Mouse (Mus musculus) granulocyte monocyte progenitor cell, adult 5-6 weeks (primary cell): ENCODE results near the gene Por. TPM values are rescaled to one million over a fixed set of nuclear protein-coding genes. Genes with fewer than 3 reads are reported as not detected.
A peak's percentile ranks its signal among the peaks of the same experiment; 100 is the strongest.

Source experiments
- ATAC-seq: replicated peaks from 2 replicates; pipeline ENCODE4 v1.8.0; 2016; ENCODE audit warnings: mild to moderate bottlenecking, moderate TSS enrichment, inconsistent platforms; ENCODE audit not compliant: poor library complexity, severe bottlenecking
- total RNA-seq, 2 experiments: library from RNA; stranded (forward) in 1 of 2; stranded (reverse) in 1 of 2; fragments of 200-712, 200-1000 nt in 1 of 2; fragments of >200 nt in 1 of 2; fragmentation: Nextera tagmentation in 1 of 2; gene quantifications; 2 replicates each; pipeline ENCODE4 v1.2.3; 2014 to 2017

Por gene
- total RNA-seq, 2 experiments from 2014 or later: 26.7 to 28.7 TPM

DNA sequence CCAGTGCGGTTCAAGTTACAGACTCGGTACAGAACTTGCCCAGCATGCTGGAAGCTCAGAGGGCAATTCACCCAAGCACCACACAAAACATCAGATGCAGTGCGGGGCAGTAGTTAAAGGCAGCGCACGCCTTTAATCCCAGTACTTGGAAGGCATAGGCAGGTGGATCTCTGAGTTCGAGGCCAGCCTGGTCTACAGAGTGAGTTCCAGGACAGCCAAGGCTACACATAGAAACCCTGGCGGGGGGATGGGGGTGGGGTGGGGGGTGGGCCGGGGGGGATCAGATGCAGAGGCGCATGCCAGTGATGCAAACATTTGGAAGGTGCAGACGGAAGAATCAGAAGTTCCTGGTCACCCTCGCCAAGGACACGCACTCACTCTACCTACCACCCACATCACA, 74.9 kb downstream of the Por start:
- ATAC-seq: no peak

GRCm38 (mm10) chr5:135751041-135751440, 81.2 kb downstream of the Por start:
- ATAC-seq: no peak

GRCm38 (mm10) chr5:135751595-135751994, 81.8 kb downstream of the Por start:
- ATAC-seq: no peak

DNA sequence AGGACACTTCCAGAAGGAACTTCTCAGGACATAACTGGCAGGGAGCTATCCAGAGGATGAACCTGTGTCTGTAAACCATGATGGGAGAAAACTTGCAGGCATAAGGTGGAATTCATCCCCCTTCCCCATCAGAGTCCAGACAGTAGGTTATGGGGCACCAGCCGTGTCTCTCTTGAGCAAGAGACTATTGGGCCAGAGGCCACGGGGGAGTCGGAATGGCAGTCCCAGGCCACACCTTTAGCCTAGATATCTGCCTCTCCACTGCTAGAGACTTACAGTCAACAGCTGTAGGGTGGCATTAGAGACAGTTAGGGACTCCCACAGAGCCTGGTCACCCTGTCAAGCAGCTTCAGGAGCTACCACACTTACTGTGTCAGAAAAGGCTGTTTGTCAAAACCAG, 92.0 kb downstream of the Por start:
- no peak for ATAC-seq

- ATAC-seq: peak; percentile 79
Observed at GRCm38 (mm10) chr5:135763526-135763925, 93.7 kb downstream of the Por start.

GRCm38 (mm10) chr5:135764971-135765370, 95.1 kb downstream of the Por start:
- ATAC-seq: no peak

GRCm38 (mm10) chr5:135772519-135772918, 102.7 kb downstream of the Por start:
- peak; percentile 85 for ATAC-seq

- no peak for ATAC-seq
Observed at GRCm38 (mm10) chr5:135776546-135776945, 106.7 kb downstream of the Por start.

DNA sequence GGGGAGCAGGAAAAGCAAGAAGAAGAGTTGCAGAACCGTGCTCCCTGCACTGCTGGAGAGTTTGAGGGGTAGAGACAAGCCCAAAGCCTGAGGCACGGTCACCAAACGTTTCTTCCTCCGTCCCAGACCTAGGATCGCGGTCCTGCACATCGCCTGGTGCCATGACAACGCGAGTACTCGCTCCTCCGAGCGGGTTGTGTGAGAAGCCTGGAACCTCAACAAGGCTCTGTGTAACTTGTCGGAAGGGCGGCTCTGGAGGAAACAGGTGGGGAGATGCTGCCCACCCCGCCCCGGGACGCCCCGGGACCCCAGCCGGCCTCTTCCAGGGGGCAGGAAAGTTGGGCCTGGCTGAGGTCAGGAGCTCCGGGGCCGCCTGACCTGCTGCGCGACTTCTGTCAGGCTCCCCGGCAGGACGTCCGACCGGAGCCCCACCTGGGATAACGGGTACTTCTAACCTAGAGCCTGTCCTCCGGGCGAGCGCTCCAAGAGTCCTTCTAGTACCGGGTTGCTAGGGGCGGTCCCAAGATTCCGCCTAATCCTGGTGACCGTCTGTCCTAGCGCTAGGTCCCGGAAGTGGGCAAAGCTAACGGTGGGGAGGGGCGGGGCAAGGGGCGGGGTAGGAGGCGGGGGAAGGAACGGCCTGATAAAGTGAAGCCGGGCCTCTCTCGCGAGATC, 108.1 kb downstream of the Por start, which contains the start of gene Styxl1:
TSS of gene Styxl1 (minus strand) at position 590 of the 675 bp plus-strand sequence.
- no peak for ATAC-seq

- peak; percentile 85 for ATAC-seq
Observed at GRCm38 (mm10) chr5:135778471-135779445, 108.9 kb downstream of the Por start, which contains the start of gene Mdh2. Gene Mdh2 (plus strand): TSS chr5:135778480.

DNA sequence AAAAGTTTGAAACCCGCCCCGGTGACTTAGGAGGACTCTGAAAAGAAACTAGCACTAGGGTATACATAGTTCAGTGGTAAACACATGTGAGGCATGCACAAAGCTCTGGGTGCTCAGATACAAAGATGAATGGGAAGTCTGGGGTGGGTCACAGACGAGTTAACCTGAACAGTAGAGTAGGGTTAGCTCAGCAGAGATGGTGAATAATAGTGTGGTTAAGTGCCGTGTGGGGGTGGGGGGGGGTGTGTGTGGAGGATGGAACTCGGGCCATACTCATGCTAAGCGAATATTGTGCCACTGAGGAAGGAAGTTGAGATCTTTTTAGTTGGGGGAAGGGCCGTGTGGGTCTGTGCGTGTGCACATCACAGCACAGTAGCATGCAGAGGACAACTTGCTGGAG, 110.5 kb downstream of the Por start:
- ATAC-seq: peak; percentile 6

GRCm38 (mm10) chr5:135782901-135783300, 113.1 kb downstream of the Por start:
- no peak for ATAC-seq

Other genes with a start within 250 kb of the Por start
- 21.2 and 21.4 TPM in 2 replicates for gene Hip1, start 124.9 kb upstream of the Por start, total RNA-seq (2014; fragmentation: Nextera tagmentation)
- 8.7 and 11.4 TPM in 2 replicates for gene Hip1, start 124.9 kb upstream of the Por start, total RNA-seq (2017)
- gene Ccl26, start 106.5 kb upstream of the Por start, total RNA-seq (2014; fragmentation: Nextera tagmentation): not detected in 2 replicates
- not detected in 2 replicates for gene Ccl26, start 106.5 kb upstream of the Por start, total RNA-seq (2017)
- 2.3 and 3.9 TPM in 2 replicates for gene Ccl24, start 97.0 kb upstream of the Por start, total RNA-seq (2014; fragmentation: Nextera tagmentation)
- gene Ccl24, start 97.0 kb upstream of the Por start, total RNA-seq (2017): 1.4 TPM in 1 of 2 replicates, not detected in the other
- gene Rhbdd2, start 37.4 kb upstream of the Por start, total RNA-seq (2014; fragmentation: Nextera tagmentation): 14.1 and 19.1 TPM in 2 replicates
- 4.3 and 8.2 TPM in 2 replicates for gene Rhbdd2, start 37.4 kb upstream of the Por start, total RNA-seq (2017)
- 19.1 and 22.9 TPM in 2 replicates for gene Tmem120a, start 74.4 kb downstream of the Por start, total RNA-seq (2014; fragmentation: Nextera tagmentation)
- gene Tmem120a, start 74.4 kb downstream of the Por start, total RNA-seq (2017): 17.6 and 26.4 TPM in 2 replicates
- not detected in 2 replicates for gene Styxl1, start 108.4 kb downstream of the Por start, total RNA-seq (2014; fragmentation: Nextera tagmentation)
- gene Styxl1, start 108.4 kb downstream of the Por start, total RNA-seq (2017): 2.1 TPM in 1 of 2 replicates, not detected in the other
- gene Mdh2, start 108.4 kb downstream of the Por start, total RNA-seq (2014; fragmentation: Nextera tagmentation): 299 and 328 TPM in 2 replicates
- gene Mdh2, start 108.4 kb downstream of the Por start, total RNA-seq (2017): 154 and 224 TPM in 2 replicates
- gene Srrm3, start 136.9 kb downstream of the Por start, total RNA-seq (2014; fragmentation: Nextera tagmentation): not detected in 2 replicates
- not detected in 2 replicates for gene Srrm3, start 136.9 kb downstream of the Por start, total RNA-seq (2017)
- gene Hspb1, start 217.9 kb downstream of the Por start, total RNA-seq (2014; fragmentation: Nextera tagmentation): not detected in 2 replicates
- gene Hspb1, start 217.9 kb downstream of the Por start, total RNA-seq (2017): not detected in 2 replicates